Mouse (Mus musculus): Measurements from ENCODE around the gene Itgb4. TPM values are rescaled to one million over a fixed set of nuclear protein-coding genes. Genes with fewer than 3 reads are reported as not detected.

Gene Itgb4
- polyA plus RNA-seq, 1 experiment from 2014 or later: 0.72 TPM

DNA sequence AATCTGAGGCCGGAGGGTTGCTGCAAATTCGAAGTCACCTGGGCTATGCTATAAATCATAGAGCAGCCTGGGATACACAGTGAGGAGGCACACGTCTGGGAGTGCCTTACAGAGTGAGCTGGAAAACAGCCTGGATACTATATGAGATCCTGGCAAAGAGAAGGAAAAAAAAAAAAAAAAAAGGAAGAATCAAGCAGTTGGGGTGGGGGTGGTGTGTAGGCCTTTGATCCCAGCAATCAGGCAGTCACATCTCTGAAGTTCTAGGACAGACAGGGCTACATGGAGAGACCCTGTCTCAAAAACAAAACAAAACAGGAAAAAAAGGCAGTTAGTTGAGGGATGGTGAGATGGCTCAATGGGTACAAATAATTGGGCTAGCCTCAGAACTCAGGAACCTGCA lies 62.2 kb downstream of the Itgb4 start:
- Histone ChIP-seq H3K27ac (ENCODE audit: low read depth, low read length) (no peak overlapping the region), H3K36me3 (ENCODE audit: control insufficient read depth, insufficient read depth, low read length) (peaks cover 9% of the 10 kb centered on the region), H3K4me3 (ENCODE audit: low read depth, low read length) (no peak overlapping the region), H3K4me1 (ENCODE audit: control insufficient read depth, insufficient read depth, low read length) (peaks cover under 1% of the 10 kb centered on the region; the same call in 1 of the 2 replicates), H3K4me2 (ENCODE audit: low read depth) (no peak overlapping the region), H3K27me3 (ENCODE audit: control insufficient read depth, insufficient read depth, low read length) (no peaks in the 10 kb centered on the region), H3K9ac (ENCODE audit: low read length) (no peak overlapping the region), H3K9me3 (ENCODE audit: control insufficient read depth, low read length) (no peaks in the 10 kb centered on the region)
- DNase-seq (ENCODE audit: low spot score) (no peak), ATAC-seq (ENCODE audit: insufficient read depth, low FRiP score, low TSS enrichment) (no peak)
- 75% methylated on average over 3 of the region's 3 CpGs for WGBS

GRCm38 (mm10) chr11:116037826-116038225 lies 63.3 kb downstream of the Itgb4 start:
- no peak for DNase-seq (ENCODE audit: low spot score)
- 93% methylated on average over 9 of the region's 9 CpGs for WGBS
- Histone ChIP-seq H3K36me3 (ENCODE audit: control insufficient read depth, insufficient read depth, low read length) (peaks cover 9% of the 10 kb centered on the region), H3K4me2 (ENCODE audit: low read depth) (no peak overlapping the region), H3K4me1 (ENCODE audit: control insufficient read depth, insufficient read depth, low read length) (no peaks in the 10 kb centered on the region), H3K27me3 (ENCODE audit: control insufficient read depth, insufficient read depth, low read length) (no peaks in the 10 kb centered on the region), H3K9ac (ENCODE audit: low read length) (no peak overlapping the region), H3K9me3 (ENCODE audit: control insufficient read depth, low read length) (no peaks in the 10 kb centered on the region), H3K27ac (ENCODE audit: low read depth, low read length) (no peak overlapping the region), H3K4me3 (ENCODE audit: low read depth, low read length) (no peak overlapping the region)
- ATAC-seq (ENCODE audit: insufficient read depth, low FRiP score, low TSS enrichment): no peak

- no peak for ATAC-seq (ENCODE audit: insufficient read depth, low FRiP score, low TSS enrichment)
Measured at GRCm38 (mm10) chr11:116040593-116040992, 66.1 kb downstream of the Itgb4 start.

GRCm38 (mm10) chr11:116041833-116042232 lies 67.3 kb downstream of the Itgb4 start:
- Histone ChIP-seq H3K36me3 (ENCODE audit: control insufficient read depth, insufficient read depth, low read length) (peaks cover 9% of the 10 kb centered on the region), H3K27me3 (ENCODE audit: control insufficient read depth, insufficient read depth, low read length) (no peaks in the 10 kb centered on the region), H3K27ac (ENCODE audit: low read depth, low read length) (no peak overlapping the region), H3K4me2 (ENCODE audit: low read depth) (no peak overlapping the region), H3K9me3 (ENCODE audit: control insufficient read depth, low read length) (no peaks in the 10 kb centered on the region), H3K4me1 (ENCODE audit: control insufficient read depth, insufficient read depth, low read length) (no peaks in the 10 kb centered on the region), H3K9ac (ENCODE audit: low read length) (no peak overlapping the region), H3K4me3 (ENCODE audit: low read depth, low read length) (no peak overlapping the region)
- WGBS: 100% methylated on average over 2 of the region's 2 CpGs
- ATAC-seq (ENCODE audit: insufficient read depth, low FRiP score, low TSS enrichment): no peak
- no peak for DNase-seq (ENCODE audit: low spot score)

More at GRCm38 (mm10) chr11:116040593-116040992, 66.1 kb downstream of the Itgb4 start:
- H3K27ac ChIP-seq (ENCODE audit: low read depth, low read length): no peak overlapping the region
- DNase-seq (ENCODE audit: low spot score): no peak
- no peak overlapping the region for H3K4me3 ChIP-seq (ENCODE audit: low read depth, low read length)
- 96% methylated on average over 6 of the region's 6 CpGs for WGBS
- no peaks in the 10 kb centered on the region for H3K4me1 ChIP-seq (ENCODE audit: control insufficient read depth, insufficient read depth, low read length)
- no peaks in the 10 kb centered on the region for H3K9me3 ChIP-seq (ENCODE audit: control insufficient read depth, low read length)
- no peak overlapping the region for H3K9ac ChIP-seq (ENCODE audit: low read length)
- no peak overlapping the region for H3K4me2 ChIP-seq (ENCODE audit: low read depth)
- H3K27me3 ChIP-seq (ENCODE audit: control insufficient read depth, insufficient read depth, low read length): no peaks in the 10 kb centered on the region
- peaks cover 9% of the 10 kb centered on the region for H3K36me3 ChIP-seq (ENCODE audit: control insufficient read depth, insufficient read depth, low read length)

DNA sequence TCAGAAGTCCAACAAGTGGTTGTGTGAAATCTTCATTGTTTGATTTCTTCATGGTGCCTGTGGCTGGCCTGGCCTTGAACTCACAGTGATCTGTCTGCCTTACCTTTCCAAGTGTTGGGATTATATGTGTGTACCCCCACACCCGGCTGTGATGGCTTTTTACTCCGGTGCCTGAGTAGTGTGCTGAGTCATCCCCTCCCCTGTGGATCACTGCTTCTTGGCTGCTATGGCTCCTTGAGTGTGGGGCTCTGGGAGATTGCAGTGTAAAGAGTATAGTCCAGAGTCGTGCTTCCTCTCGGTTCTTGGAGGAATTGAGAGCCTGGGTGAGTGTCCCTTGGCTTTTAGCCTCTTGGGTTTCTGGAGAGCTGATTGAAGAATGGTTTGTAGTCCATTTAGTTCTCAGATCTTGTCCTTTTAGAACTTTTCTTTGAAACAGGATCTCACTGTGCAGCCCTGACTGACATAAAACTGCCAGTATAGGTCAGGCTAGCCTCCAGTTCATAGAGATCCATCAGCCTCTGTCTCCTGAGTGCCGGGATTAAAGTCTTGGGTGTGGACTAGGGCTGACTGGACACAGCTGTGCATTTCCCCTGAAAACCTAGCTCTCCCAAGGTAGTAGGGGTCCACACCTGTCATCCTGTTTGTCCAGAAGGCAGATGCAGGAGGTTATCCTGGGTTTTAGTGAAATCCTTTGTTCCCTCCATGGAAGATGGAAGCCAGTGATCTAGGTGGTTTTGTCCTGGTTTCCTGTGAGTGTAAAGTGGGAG lies 68.0 kb downstream of the Itgb4 start:
- H3K27ac ChIP-seq (ENCODE audit: low read depth, low read length): no peak overlapping the region
- ATAC-seq (ENCODE audit: insufficient read depth, low FRiP score, low TSS enrichment) (no peak), DNase-seq (ENCODE audit: low spot score) (no peak)
- 83% methylated on average over 5 of the region's 5 CpGs for WGBS
- no peak overlapping the region for H3K4me3 ChIP-seq (ENCODE audit: low read depth, low read length)
- no peak overlapping the region for H3K4me2 ChIP-seq (ENCODE audit: low read depth)
- no peak overlapping the region for H3K9ac ChIP-seq (ENCODE audit: low read length)
- H3K27me3 ChIP-seq (ENCODE audit: control insufficient read depth, insufficient read depth, low read length): no peaks in the 10 kb centered on the region
- H3K9me3 ChIP-seq (ENCODE audit: control insufficient read depth, low read length): no peaks in the 10 kb centered on the region
- no peaks in the 10 kb centered on the region for H3K4me1 ChIP-seq (ENCODE audit: control insufficient read depth, insufficient read depth, low read length)
- peaks cover 12% of the 10 kb centered on the region for H3K36me3 ChIP-seq (ENCODE audit: control insufficient read depth, insufficient read depth, low read length)

DNA sequence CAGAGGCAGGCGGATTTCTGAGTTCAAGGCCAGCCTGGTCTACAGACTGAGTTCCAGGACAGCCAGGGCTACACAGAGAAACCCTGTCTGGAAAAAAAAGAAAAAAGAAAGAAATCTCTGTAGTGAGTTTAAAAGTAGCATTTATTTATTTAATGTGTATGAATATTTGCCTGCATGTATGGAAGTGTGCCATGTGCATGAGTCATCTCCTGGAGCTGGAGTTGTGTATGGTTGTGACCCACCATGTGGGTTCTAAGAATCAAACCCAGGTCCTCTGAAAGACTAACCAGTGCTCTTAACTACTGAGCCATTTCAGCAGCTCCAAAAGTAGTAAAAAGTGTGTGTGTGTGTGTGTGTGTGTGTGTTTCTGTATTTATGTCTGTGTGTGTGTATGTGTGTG lies 68.8 kb downstream of the Itgb4 start:
- Histone ChIP-seq H3K4me1 (ENCODE audit: control insufficient read depth, insufficient read depth, low read length) (no peaks in the 10 kb centered on the region), H3K4me3 (ENCODE audit: low read depth, low read length) (no peak overlapping the region), H3K9ac (ENCODE audit: low read length) (no peak overlapping the region), H3K27ac (ENCODE audit: low read depth, low read length) (no peak overlapping the region), H3K9me3 (ENCODE audit: control insufficient read depth, low read length) (no peaks in the 10 kb centered on the region), H3K36me3 (ENCODE audit: control insufficient read depth, insufficient read depth, low read length) (peaks cover 16% of the 10 kb centered on the region), H3K27me3 (ENCODE audit: control insufficient read depth, insufficient read depth, low read length) (no peaks in the 10 kb centered on the region), H3K4me2 (ENCODE audit: low read depth) (no peak overlapping the region)
- DNase-seq (ENCODE audit: low spot score): no peak
- 88% methylated on average over 1 of the region's 1 CpGs for WGBS
- no peak for ATAC-seq (ENCODE audit: insufficient read depth, low FRiP score, low TSS enrichment)

GRCm38 (mm10) chr11:116045173-116045572 lies 70.7 kb downstream of the Itgb4 start:
- Histone ChIP-seq H3K27ac (ENCODE audit: low read depth, low read length) (no peak overlapping the region), H3K27me3 (ENCODE audit: control insufficient read depth, insufficient read depth, low read length) (no peaks in the 10 kb centered on the region), H3K4me2 (ENCODE audit: low read depth) (no peak overlapping the region), H3K4me3 (ENCODE audit: low read depth, low read length) (no peak overlapping the region), H3K9ac (ENCODE audit: low read length) (no peak overlapping the region), H3K9me3 (ENCODE audit: control insufficient read depth, low read length) (peaks cover 3% of the 10 kb centered on the region; the same call in 1 of the 2 replicates), H3K4me1 (ENCODE audit: control insufficient read depth, insufficient read depth, low read length) (no peaks in the 10 kb centered on the region), H3K36me3 (ENCODE audit: control insufficient read depth, insufficient read depth, low read length) (peaks cover 24% of the 10 kb centered on the region)
- ATAC-seq (ENCODE audit: insufficient read depth, low FRiP score, low TSS enrichment): no peak
- DNase-seq (ENCODE audit: low spot score): no peak
- 94% methylated on average over 6 of the region's 6 CpGs for WGBS

- WGBS: 84% methylated on average over 2 of the region's 2 CpGs
- Histone ChIP-seq H3K9ac (ENCODE audit: low read length) (no peak overlapping the region), H3K36me3 (ENCODE audit: control insufficient read depth, insufficient read depth, low read length) (peaks cover 45% of the 10 kb centered on the region), H3K9me3 (ENCODE audit: control insufficient read depth, low read length) (peaks cover 3% of the 10 kb centered on the region; the same call in 1 of the 2 replicates), H3K27ac (ENCODE audit: low read depth, low read length) (no peak overlapping the region), H3K27me3 (ENCODE audit: control insufficient read depth, insufficient read depth, low read length) (no peaks in the 10 kb centered on the region), H3K4me2 (ENCODE audit: low read depth) (no peak overlapping the region), H3K4me3 (ENCODE audit: low read depth, low read length) (no peak overlapping the region), H3K4me1 (ENCODE audit: control insufficient read depth, insufficient read depth, low read length) (no peaks in the 10 kb centered on the region)
- DNase-seq (ENCODE audit: low spot score) (no peak), ATAC-seq (ENCODE audit: insufficient read depth, low FRiP score, low TSS enrichment) (no peak)
Measured at GRCm38 (mm10) chr11:116049610-116050009, 75.1 kb downstream of the Itgb4 start.

DNA sequence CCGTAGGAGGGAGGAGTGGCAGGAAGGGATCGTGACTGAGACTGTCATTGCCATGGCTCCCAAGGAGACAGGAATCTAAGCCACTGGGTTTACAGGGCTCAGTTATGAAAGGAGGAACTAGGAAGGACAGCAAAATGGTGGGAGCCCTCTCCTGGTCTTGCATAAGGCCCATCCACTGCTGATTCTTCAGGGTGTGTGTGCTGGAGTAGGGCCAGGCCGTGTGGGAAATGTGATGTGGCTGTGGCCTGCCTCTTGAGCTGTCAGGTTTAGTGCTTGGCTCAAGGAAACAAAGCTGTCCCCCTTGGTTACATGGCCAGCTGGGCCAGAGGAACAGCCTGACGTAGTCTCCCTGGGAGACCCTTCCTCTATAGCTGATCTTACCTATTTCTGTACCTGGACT lies 75.7 kb downstream of the Itgb4 start:
- no peak overlapping the region for H3K4me3 ChIP-seq (ENCODE audit: low read depth, low read length)
- H3K9me3 ChIP-seq (ENCODE audit: control insufficient read depth, low read length): peaks cover 3% of the 10 kb centered on the region; the same call in 1 of the 2 replicates
- DNase-seq (ENCODE audit: low spot score) (no peak), ATAC-seq (ENCODE audit: insufficient read depth, low FRiP score, low TSS enrichment) (no peak)
- no peak overlapping the region for H3K27ac ChIP-seq (ENCODE audit: low read depth, low read length)
- 86% methylated on average over 4 of the region's 4 CpGs for whole genome bisulfite sequencing
- H3K9ac ChIP-seq (ENCODE audit: low read length): no peak overlapping the region
- H3K4me2 ChIP-seq (ENCODE audit: low read depth): no peak overlapping the region
- no peaks in the 10 kb centered on the region for H3K27me3 ChIP-seq (ENCODE audit: control insufficient read depth, insufficient read depth, low read length)
- peaks cover 51% of the 10 kb centered on the region for H3K36me3 ChIP-seq (ENCODE audit: control insufficient read depth, insufficient read depth, low read length)
- H3K4me1 ChIP-seq (ENCODE audit: control insufficient read depth, insufficient read depth, low read length): no peaks in the 10 kb centered on the region
